Mouse (Mus musculus) embryonic facial prominence, embryonic 14.5 days (tissue): ENCODE results near the gene Polr1c. TPM values are rescaled to one million over a fixed set of nuclear protein-coding genes. Genes with fewer than 3 reads are reported as not detected.

Source experiments
- ATAC-seq: fragments of 200-750 bp; cut with Nextera tagmentation; 2 replicates; pipeline ENCODE4 v1.8.0; 2017; ENCODE audit warnings: low read depth, moderate number of reproducible peaks, moderate TSS enrichment
- DNase-seq: peaks from one replicate; pipeline ENCODE4 v3.0.0-alpha.2; 2015; ENCODE audit warnings: low spot score
- H3K27ac ChIP-seq: fragments of 300-500 bp; sonication (generic); replicated peaks from 2 replicates; pipeline ENCODE4 v1.5.1; 2014; ENCODE audit warnings: low read depth, mild to moderate bottlenecking, low read length, moderate library complexity
- H3K27me3 ChIP-seq: fragments of 300-500 bp; sonication (generic); replicated peaks from 2 replicates; pipeline ENCODE4 v1.6.1; 2014; ENCODE audit warnings: low read length; ENCODE audit not compliant: control insufficient read depth, insufficient read depth
- H3K36me3 ChIP-seq: fragments of 300-500 bp; sonication (generic); 2 replicates; pipeline ENCODE4 v1.6.1; 2014; ENCODE audit warnings: low read length, mixed read lengths; ENCODE audit not compliant: control insufficient read depth, insufficient read depth
- H3K4me1 ChIP-seq: fragments of 300-500 bp; sonication (generic); 2 replicates; pipeline ENCODE4 v1.6.1; 2014; ENCODE audit warnings: antibody characterized with exemption, low read length; ENCODE audit not compliant: control insufficient read depth, insufficient read depth
- H3K4me2 ChIP-seq: fragments of 300-500 bp; sonication (generic); 2 replicates; pipeline ENCODE4 v1.6.1; 2014; ENCODE audit warnings: low read depth, mild to moderate bottlenecking, low read length, moderate library complexity, mixed read lengths
- H3K4me3 ChIP-seq: fragments of 300-500 bp; sonication (generic); 2 replicates; pipeline ENCODE4 v1.5.1; 2014; ENCODE audit warnings: low read depth, mild to moderate bottlenecking, low read length
- H3K9ac ChIP-seq: fragments of 300-500 bp; sonication (generic); 2 replicates; pipeline ENCODE4 v1.6.1; 2014; ENCODE audit warnings: low read depth, mild to moderate bottlenecking, low read length, moderate library complexity, mixed read lengths
- H3K9me3 ChIP-seq: fragments of 300-500 bp; sonication (generic); 2 replicates; pipeline ENCODE4 v1.6.1; 2016; ENCODE audit warnings: low read length; ENCODE audit not compliant: control insufficient read depth
- WGBS: fragments of 180-500 bp; shearing (Covaris S2); extraction: QIAGEN DNeasy Blood & Tissue Kit; methylation state at CpG from one replicate; pipeline ENCODE4 v1.1.7; 2014; 5-methylcytosine and 5-hydroxymethylcytosine counted together
- polyA plus RNA-seq: library from polyadenylated mRNA; unstranded; fragments of >200 nt; fragmentation: Nextera tagmentation; extraction: Ambion mirVana; gene quantifications from 2 replicates; pipeline ENCODE4 v1.2.1, GENCODE M21; 2014

The Polr1c gene
- polyA plus RNA-seq, 1 experiment from 2014 or later = 78.1 TPM

- no peak overlapping the region for H3K9ac ChIP-seq
- ATAC-seq (no peak), DNase-seq (no peak)
- H3K4me3 ChIP-seq = no peak overlapping the region
- 64% methylated on average over 7 of the region's 7 CpGs for WGBS
- no peaks in the 10 kb centered on the region for H3K4me1 ChIP-seq
- H3K27ac ChIP-seq = no peak overlapping the region
- no peak overlapping the region for H3K4me2 ChIP-seq
- no peaks in the 10 kb centered on the region for H3K27me3 ChIP-seq
- peaks cover 91% of the 10 kb centered on the region for H3K36me3 ChIP-seq
- no peaks in the 10 kb centered on the region for H3K9me3 ChIP-seq
Measured at GRCm38 (mm10) chr17:46227576-46227975, 20.3 kb downstream of the Polr1c start.

- no peaks in the 10 kb centered on the region for H3K27me3 ChIP-seq
- no peak overlapping the region for H3K4me2 ChIP-seq
- H3K36me3 ChIP-seq = peaks cover 99% of the 10 kb centered on the region
- no peak overlapping the region for H3K4me3 ChIP-seq
- 81% methylated on average over 3 of the region's 3 CpGs for WGBS
- no peaks in the 10 kb centered on the region for H3K9me3 ChIP-seq
- H3K4me1 ChIP-seq = no peaks in the 10 kb centered on the region
- no peak overlapping the region for H3K9ac ChIP-seq
- H3K27ac ChIP-seq = no peak overlapping the region
- ATAC-seq = no peak
- DNase-seq = no peak
Measured at GRCm38 (mm10) chr17:46221601-46222000, 26.3 kb downstream of the Polr1c start.

GRCm38 (mm10) chr17:46210550-46210949 lies 37.3 kb downstream of the Polr1c start:
- Histone ChIP-seq H3K4me2 (no peak overlapping the region), H3K9me3 (no peaks in the 10 kb centered on the region), H3K4me3 (no peak overlapping the region), H3K36me3 (peaks cover 97% of the 10 kb centered on the region), H3K9ac (no peak overlapping the region), H3K27me3 (no peaks in the 10 kb centered on the region), H3K4me1 (no peaks in the 10 kb centered on the region), H3K27ac (no peak overlapping the region)
- WGBS = 84% methylated on average over 3 of the region's 3 CpGs
- ATAC-seq (no peak), DNase-seq (no peak)

GRCm38 (mm10) chr17:46206676-46207075 lies 41.2 kb downstream of the Polr1c start:
- Histone ChIP-seq H3K36me3 (peaks cover 67% of the 10 kb centered on the region), H3K27me3 (no peaks in the 10 kb centered on the region), H3K9me3 (no peaks in the 10 kb centered on the region), H3K4me1 (peaks cover 11% of the 10 kb centered on the region), H3K9ac (no peak overlapping the region), H3K27ac (no peak overlapping the region), H3K4me2 (no peak overlapping the region), H3K4me3 (no peak overlapping the region)
- no peak for DNase-seq
- no peak for ATAC-seq

- Histone ChIP-seq H3K36me3 (peaks cover 47% of the 10 kb centered on the region), H3K4me2 (peak overlapping the region; percentile 74), H3K9me3 (no peaks in the 10 kb centered on the region), H3K4me1 (peaks cover 18% of the 10 kb centered on the region), H3K4me3 (peak overlapping the region; percentile 73), H3K27me3 (no peaks in the 10 kb centered on the region), H3K27ac (peak overlapping the region; percentile 61), H3K9ac (peak overlapping the region; percentile 86)
- DNase-seq (peak; percentile 2), ATAC-seq (no peak; the same call in 1 of the 2 replicates)
- under 1% methylated on average over 19 of the region's 20 CpGs for WGBS
Measured at GRCm38 (mm10) chr17:46203078-46203477, 44.8 kb downstream of the Polr1c start.

GRCm38 (mm10) chr17:46202421-46203071 lies 45.3 kb downstream of the Polr1c start, which contains the start of the genes Polh and Xpo5:
Gene Polh, minus strand, starts transcription at chr17:46202645.
Gene Xpo5, plus strand, starts transcription at chr17:46202782.
- peak; percentile 95 for ATAC-seq
- under 1% methylated on average over 33 of the region's 66 CpGs for WGBS
- Histone ChIP-seq H3K4me1 (peaks cover 18% of the 10 kb centered on the region), H3K27ac (peak within 1 kb of the TSS; percentile 74), H3K36me3 (peaks cover 47% of the 10 kb centered on the region), H3K9ac (peak within 1 kb of the TSS; percentile 86), H3K4me3 (peak within 1 kb of the TSS; percentile 73), H3K4me2 (peak within 1 kb of the TSS; percentile 74), H3K27me3 (no peaks in the 10 kb centered on the region), H3K9me3 (no peaks in the 10 kb centered on the region)
- DNase-seq = peak; percentile 96

GRCm38 (mm10) chr17:46201151-46201550 lies 46.7 kb downstream of the Polr1c start:
- Histone ChIP-seq H3K9ac (peak overlapping the region; percentile 86), H3K4me1 (peaks cover 18% of the 10 kb centered on the region), H3K4me3 (peak overlapping the region; percentile 73), H3K4me2 (peak overlapping the region; percentile 74), H3K36me3 (peaks cover 47% of the 10 kb centered on the region), H3K27me3 (no peaks in the 10 kb centered on the region), H3K9me3 (no peaks in the 10 kb centered on the region), H3K27ac (no peak overlapping the region)
- 58% methylated on average over 6 of the region's 6 CpGs for WGBS
- no peak for ATAC-seq
- DNase-seq = no peak
